In the genomic region with DNA sequence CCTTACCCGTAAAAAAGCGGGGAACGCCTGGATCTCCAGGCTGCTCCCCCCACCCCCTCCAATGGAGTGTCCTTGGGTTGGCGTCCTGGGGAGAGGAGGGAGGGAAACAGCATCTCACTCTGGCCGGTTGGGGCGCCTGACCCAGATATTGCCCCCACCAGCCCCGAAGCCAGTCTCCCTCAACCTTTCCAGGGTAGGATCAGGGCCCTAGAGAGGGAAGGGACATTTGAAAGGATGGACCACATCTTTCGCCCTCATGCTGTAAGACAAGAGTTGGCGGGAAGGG, we compare ENCODE assay signal across 9 mouse cellular contexts. TPM values are rescaled to one million over a fixed set of nuclear protein-coding genes. Genes with fewer than 3 reads are reported as not detected.
DNase-seq lines count a peak whose midpoint lies in the region; ATAC-seq and TF ChIP-seq lines count a peak whose summit lies in the region.
"Had no signal": no experiment of that assay in that cellular context is flagged by ENCODE, and none has a peak within 500 bp of the region (broad histone marks: within the 10 kb centered on the region; RNA-seq: fewer than 3 reads in every experiment).

No protein-coding gene starts in this region.

- H3K27me3 ChIP-seq in testis, adult 2 months (ENCODE audit: control insufficient read depth, insufficient read depth, low read length): no peaks in the 10 kb centered on the region
- H3K27me3 ChIP-seq in limb, embryonic 13.5 days: peaks cover 33% of the 10 kb centered on the region

- no peaks in the 10 kb centered on the region for H3K36me3 ChIP-seq in testis, adult 2 months (ENCODE audit: control insufficient read depth, insufficient read depth, low read length)
- no peaks in the 10 kb centered on the region for H3K36me3 ChIP-seq in limb, embryonic 13.5 days

- no peaks in the 10 kb centered on the region for H3K9me3 ChIP-seq in limb, embryonic 13.5 days

- H3K27ac ChIP-seq in testis, adult 2 months (ENCODE audit: control insufficient read depth, insufficient read depth, low read depth, low read length): no peak overlapping the region
- no peak overlapping the region for H3K27ac ChIP-seq in limb, embryonic 13.5 days

- peak overlapping the region; percentile 83 for H3K4me2 ChIP-seq in limb, embryonic 13.5 days (replicated peaks)

- DNase-seq in heart, adult 11 months: peak; percentile 91
- DNase-seq in heart, postnatal 36 days: no peak
- no peak for DNase-seq in testis, postnatal 10 days (ENCODE audit: low spot score)
- no peak for DNase-seq in MN1 (ENCODE audit: low spot score)
- DNase-seq in testis, postnatal 14 days (ENCODE audit: low spot score): no peak
- DNase-seq in gastrocnemius, postnatal 4 days (ENCODE audit: low spot score in 2 of 2): no peak

- H3K4me1 ChIP-seq in testis, adult 2 months (ENCODE audit: control insufficient read depth, insufficient read depth, low read length): peaks cover 34% of the 10 kb centered on the region
- peaks cover 48% of the 10 kb centered on the region for H3K4me1 ChIP-seq in limb, embryonic 13.5 days

- TF ChIP-seq CTCF in testis, adult 2 months (IDR thresholded peaks at IDR 0.05; ENCODE audit: control insufficient read depth, insufficient read depth, insufficient replicate concordance, low read depth, low read length): no peak

- peak overlapping the region; percentile 74 for H3K4me3 ChIP-seq in testis, adult 2 months (ENCODE audit: control insufficient read depth, low read depth, low read length)
- H3K4me3 ChIP-seq in limb, embryonic 13.5 days: peak overlapping the region; percentile 58

- WGBS in limb, embryonic 13.5 days: 13% methylated on average over 9 of the region's 9 CpGs

- ATAC-seq in limb, embryonic 13.5 days (ENCODE audit: low FRiP score, low read depth): no peak

- intact Hi-C loops in heart, postnatal 36 days (cut with DNase I): loop anchor here (2.0 kb wide), 1 partner anchor 42 kb away; a partner anchor contains a TSS

- TF ChIP-seq POLR2A in testis, adult 2 months (IDR thresholded peaks at IDR 0.05; ENCODE audit: control insufficient read depth, low read depth, low read length): no peak

- 0 out of 2 replicates have a peak overlapping the region, but pooled peaks have one; percentile 73 for H3K9ac ChIP-seq in limb, embryonic 13.5 days

RNA-seq across cellular contexts. Expression of a gene that starts 1.0 kb away (rescaled TPM):
- total RNA-seq in heart, postnatal 36 days (2021): under 1 TPM in 1 of 2 experiments, not detected in 1; 0.28 TPM
- polyA plus RNA-seq in testis, adult 2 months (2012; rRNA removed): 12.1 and 12.2 TPM in 2 replicates
- polyA plus RNA-seq in limb, embryonic 13.5 days (2015; fragmentation: Nextera tagmentation; extraction: Ambion mirVana): 2.4 and 2.8 TPM in 2 replicates
- under 1 TPM; 0.49 to 0.56 TPM for total RNA-seq in gastrocnemius, postnatal 4 days (2021)
- total RNA-seq: granulocyte monocyte progenitor cell, adult 5-6 weeks had no signal

RNA-seq across cellular contexts. Expression of a gene that starts 3.3 kb away (rescaled TPM):
- 10 to 100 TPM; 54.3 to 60.1 TPM for total RNA-seq in heart, postnatal 36 days (2021)
- 17.9 and 25.5 TPM in 2 replicates for polyA plus RNA-seq in testis, adult 2 months (2012; rRNA removed)
- polyA plus RNA-seq in limb, embryonic 13.5 days (2015; fragmentation: Nextera tagmentation; extraction: Ambion mirVana): 153 and 162 TPM in 2 replicates
- total RNA-seq in gastrocnemius, postnatal 4 days (2021): 10 to 100 TPM; 62.2 to 63.1 TPM

RNA-seq across cellular contexts. Expression of a gene that starts 3.5 kb away (rescaled TPM):
- total RNA-seq in heart, postnatal 36 days (2021): 1 to 10 TPM; 2.8 to 3.1 TPM
- polyA plus RNA-seq in testis, adult 2 months (2012; rRNA removed): 20.6 and 21.6 TPM in 2 replicates
- polyA plus RNA-seq in limb, embryonic 13.5 days (2015; fragmentation: Nextera tagmentation; extraction: Ambion mirVana): 25.3 and 26.4 TPM in 2 replicates
- total RNA-seq in gastrocnemius, postnatal 4 days (2021): 10 to 100 TPM; 12.0 to 12.9 TPM

RNA-seq across cellular contexts. Expression of a gene that starts 13.2 kb away (rescaled TPM):
- under 1 TPM; 0.27 to 0.89 TPM for total RNA-seq in heart, postnatal 36 days (2021)
- polyA plus RNA-seq in testis, adult 2 months (2012; rRNA removed): 4.4 and 5.7 TPM in 2 replicates
- 24.6 and 24.9 TPM in 2 replicates for polyA plus RNA-seq in limb, embryonic 13.5 days (2015; fragmentation: Nextera tagmentation; extraction: Ambion mirVana)
- 1 to 10 TPM; 2.8 to 3.1 TPM for total RNA-seq in gastrocnemius, postnatal 4 days (2021)

RNA-seq across cellular contexts. Expression of a gene that starts 42.1 kb away (rescaled TPM):
- 10 to 100 TPM; 21.8 to 22.8 TPM for total RNA-seq in heart, postnatal 36 days (2021)
- polyA plus RNA-seq in testis, adult 2 months (2012; rRNA removed): 49.4 and 52.5 TPM in 2 replicates
- polyA plus RNA-seq in limb, embryonic 13.5 days (2015; fragmentation: Nextera tagmentation; extraction: Ambion mirVana): 117 and 119 TPM in 2 replicates
- 10 to 100 TPM; 73.0 to 80.8 TPM for total RNA-seq in gastrocnemius, postnatal 4 days (2021)
